Mouse (Mus musculus) forebrain, embryonic 15.5 days (tissue): ENCODE data around the gene Esyt1. TPM values are rescaled to one million over a fixed set of nuclear protein-coding genes. Genes with fewer than 3 reads are reported as not detected.
"Not testable (repeated sequence)": the region's sequence is repeated elsewhere in the genome, so short reads cannot be mapped to it uniquely, and the experiment has no call there.

Experiments
- ATAC-seq: fragments of 200-750 bp; cut with Nextera tagmentation; replicated peaks from 2 replicates; pipeline ENCODE4 v1.8.0; 2017; ENCODE audit warnings: mild to moderate bottlenecking, moderate TSS enrichment, moderate library complexity
- H3K27ac ChIP-seq: fragments of 300-500 bp; sonication (generic); replicated peaks from 2 replicates; pipeline ENCODE4 v1.5.1; 2015; ENCODE audit warnings: mild to moderate bottlenecking, inconsistent platforms
- H3K27me3 ChIP-seq: fragments of 300-500 bp; sonication (generic); 2 replicates; pipeline ENCODE4 v1.6.1; 2015; ENCODE audit warnings: inconsistent platforms
- H3K36me3 ChIP-seq: fragments of 300-500 bp; sonication (generic); 2 replicates; pipeline ENCODE4 v1.6.1; 2015; ENCODE audit warnings: mild to moderate bottlenecking, inconsistent platforms
- H3K4me1 ChIP-seq: fragments of 300-500 bp; sonication (generic); 2 replicates; pipeline ENCODE4 v1.6.1; 2015; ENCODE audit warnings: inconsistent platforms
- H3K4me2 ChIP-seq: fragments of 300-500 bp; sonication (generic); replicated peaks from 2 replicates; pipeline ENCODE4 v1.6.1; 2015; ENCODE audit warnings: mild to moderate bottlenecking, inconsistent platforms
- H3K4me3 ChIP-seq: fragments of 300-500 bp; sonication (generic); 2 replicates; pipeline ENCODE4 v1.5.1; 2015; ENCODE audit warnings: mild to moderate bottlenecking, inconsistent platforms
- H3K9ac ChIP-seq: fragments of 300-500 bp; sonication (generic); replicated peaks from 2 replicates; pipeline ENCODE4 v1.6.1; 2015; ENCODE audit warnings: mild to moderate bottlenecking, inconsistent platforms
- H3K9me3 ChIP-seq: fragments of 300-500 bp; sonication (generic); 2 replicates; pipeline ENCODE4 v1.6.1; 2016; ENCODE audit warnings: inconsistent platforms
- WGBS: fragments of 180-500 bp; shearing (Covaris S2); methylation state at CpG from one replicate; pipeline ENCODE4 v1.1.7; 2015; ENCODE audit warnings: mixed read lengths; 5-methylcytosine and 5-hydroxymethylcytosine counted together
- polyA plus RNA-seq: library from polyadenylated mRNA; unstranded; fragments of >200 nt; fragmentation: Nextera tagmentation; extraction: Ambion mirVana; gene quantifications from 2 replicates; pipeline ENCODE4 v1.2.1, GENCODE M21; 2015

Esyt1 gene
- polyA plus RNA-seq, 1 experiment from 2014 or later = 6.8 TPM

DNA sequence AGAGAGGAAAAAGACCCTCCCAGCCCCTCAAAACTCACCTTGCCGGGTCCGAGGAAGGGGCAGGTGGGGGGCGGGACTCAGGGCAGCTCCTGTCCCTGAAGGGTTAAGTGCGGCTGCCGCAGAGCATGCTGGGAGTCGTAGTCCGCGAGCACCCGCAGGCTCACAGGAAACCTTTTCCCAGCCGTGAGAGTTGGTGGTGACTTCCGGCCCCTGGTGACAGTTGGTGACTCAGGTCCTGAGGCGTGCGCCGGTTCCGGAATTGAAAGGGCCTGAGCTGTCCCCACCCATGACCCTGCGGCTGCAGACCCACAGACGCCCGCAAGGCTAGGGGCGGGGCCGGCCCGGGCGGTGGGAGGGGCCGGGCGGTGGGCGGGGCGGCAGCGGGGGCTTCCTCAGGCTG, 27.1 kb downstream of the Esyt1 start, which contains the start of gene Myl6b:
Gene Myl6b (minus strand): TSS at position 96 of the 400 bp plus-strand sequence.
- no peaks in the 10 kb centered on the region for H3K27me3 ChIP-seq
- peak; percentile 69 for ATAC-seq
- H3K36me3 ChIP-seq = no peaks in the 10 kb centered on the region
- peak within 1 kb of the TSS; percentile 75 for H3K4me2 ChIP-seq
- H3K9me3 ChIP-seq = no peaks in the 10 kb centered on the region
- WGBS = under 1% methylated on average over 27 of the region's 27 CpGs
- peaks cover 27% of the 10 kb centered on the region for H3K4me1 ChIP-seq
- H3K9ac ChIP-seq = peak within 1 kb of the TSS; percentile 55
- peak within 1 kb of the TSS; percentile 82 for H3K4me3 ChIP-seq
- peak within 1 kb of the TSS; percentile 79 for H3K27ac ChIP-seq

- Histone ChIP-seq H3K4me3 (no peak overlapping the region), H3K4me2 (no peak overlapping the region), H3K9ac (no peak overlapping the region), H3K9me3 (no peaks in the 10 kb centered on the region), H3K27ac (no peak overlapping the region), H3K36me3 (no peaks in the 10 kb centered on the region), H3K4me1 (peaks cover 34% of the 10 kb centered on the region), H3K27me3 (no peaks in the 10 kb centered on the region)
- 45% methylated on average over 6 of the region's 6 CpGs for WGBS
- no peak for ATAC-seq
These were observed 28.4 kb downstream of the Esyt1 start for GRCm38 (mm10) chr10:128497134-128497737.

GRCm38 (mm10) chr10:128496509-128497077, 29.1 kb downstream of the Esyt1 start:
- ATAC-seq = no peak
- no peaks in the 10 kb centered on the region for H3K27me3 ChIP-seq
- no peak overlapping the region for H3K4me3 ChIP-seq
- no peak overlapping the region for H3K27ac ChIP-seq
- WGBS = 23% methylated on average over 6 of the region's 6 CpGs
- H3K9ac ChIP-seq = no peak overlapping the region
- H3K9me3 ChIP-seq = no peaks in the 10 kb centered on the region
- no peak overlapping the region for H3K4me2 ChIP-seq
- H3K36me3 ChIP-seq = 0 out of 2 replicates have a peak, but pooled peaks cover 3% of the 10 kb centered on the region
- peaks cover 41% of the 10 kb centered on the region for H3K4me1 ChIP-seq

DNA sequence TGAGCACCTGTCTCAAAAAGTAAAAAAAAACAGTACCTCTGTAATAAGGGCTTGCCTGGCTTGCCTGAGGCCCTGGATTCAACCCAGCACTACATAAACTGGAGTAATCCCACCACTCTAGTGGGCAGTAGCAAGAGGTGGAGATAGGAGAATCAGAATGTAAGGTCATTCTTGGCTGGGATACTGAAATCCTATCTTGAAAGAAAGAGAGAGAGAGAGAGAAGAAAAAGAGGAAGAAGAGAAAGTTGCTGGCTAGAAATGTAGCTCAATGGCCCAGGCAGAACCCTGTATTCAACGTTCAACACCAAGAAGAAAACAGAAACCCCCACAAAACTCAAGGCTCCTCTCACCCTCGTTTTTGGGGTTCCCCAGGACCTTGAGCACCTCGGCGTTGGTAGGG, 29.8 kb downstream of the Esyt1 start:
- Histone ChIP-seq H3K4me1 (peaks cover 48% of the 10 kb centered on the region), H3K36me3 (0 out of 2 replicates have a peak, but pooled peaks cover 10% of the 10 kb centered on the region), H3K9ac (no peak overlapping the region), H3K27ac (no peak overlapping the region), H3K4me3 (no peak overlapping the region), H3K4me2 (no peak overlapping the region), H3K9me3 (no peaks in the 10 kb centered on the region), H3K27me3 (no peaks in the 10 kb centered on the region)
- ATAC-seq = no peak
- 77% methylated on average over 4 of the region's 4 CpGs for WGBS

DNA sequence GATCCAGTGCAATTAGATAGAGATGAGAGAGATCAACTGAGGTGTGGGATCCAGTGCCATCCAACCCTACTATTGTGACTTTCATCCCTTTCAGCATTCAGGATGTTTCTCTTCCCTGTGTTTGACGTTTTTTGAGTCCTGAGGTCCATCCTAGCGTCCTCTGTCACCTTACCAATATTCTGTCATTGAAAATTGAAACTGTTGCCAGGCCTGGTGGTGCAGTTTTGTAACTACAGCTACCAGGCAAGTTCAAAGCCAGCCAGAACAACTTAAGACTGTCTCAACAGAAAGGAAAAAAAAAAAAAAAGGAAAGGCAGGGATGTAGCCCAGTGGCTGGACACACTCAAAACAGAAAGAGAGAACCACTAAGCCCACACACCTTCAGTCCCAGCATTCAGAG, 30.4 kb downstream of the Esyt1 start:
- no peak for ATAC-seq
- peak overlapping the region; percentile 74; the same call in 1 of the 2 replicates for H3K4me3 ChIP-seq
- no peaks in the 10 kb centered on the region for H3K27me3 ChIP-seq
- H3K9ac ChIP-seq = no peak overlapping the region
- WGBS = 82% methylated on average over 2 of the region's 2 CpGs
- no peaks in the 10 kb centered on the region for H3K9me3 ChIP-seq
- H3K36me3 ChIP-seq = peaks cover 15% of the 10 kb centered on the region
- peaks cover 50% of the 10 kb centered on the region for H3K4me1 ChIP-seq
- H3K27ac ChIP-seq = no peak overlapping the region
- H3K4me2 ChIP-seq = no peak overlapping the region

- H3K4me1 ChIP-seq = peaks cover 50% of the 10 kb centered on the region
- H3K9me3 ChIP-seq = no peaks in the 10 kb centered on the region
- 61% methylated on average over 11 of the region's 11 CpGs for WGBS
- ATAC-seq = no peak
- peak overlapping the region; percentile 74 for H3K4me3 ChIP-seq
- no peaks in the 10 kb centered on the region for H3K27me3 ChIP-seq
- H3K4me2 ChIP-seq = peak overlapping the region; percentile 72
- peak overlapping the region; percentile 95 for H3K27ac ChIP-seq
- H3K36me3 ChIP-seq = peaks cover 20% of the 10 kb centered on the region
- peak overlapping the region; percentile 60 for H3K9ac ChIP-seq
These were observed 30.9 kb downstream of the Esyt1 start for GRCm38 (mm10) chr10:128494667-128495245.

GRCm38 (mm10) chr10:128493695-128494666, 31.7 kb downstream of the Esyt1 start, which contains the start of gene Myl6:
Gene Myl6 (minus strand): TSS chr10:128494145.
- peaks cover 44% of the 10 kb centered on the region for H3K4me1 ChIP-seq
- H3K4me3 ChIP-seq = peak within 1 kb of the TSS; percentile 74
- H3K4me2 ChIP-seq = peak within 1 kb of the TSS; percentile 72
- H3K9ac ChIP-seq = peak within 1 kb of the TSS; percentile 86
- H3K9me3 ChIP-seq = no peaks in the 10 kb centered on the region
- H3K27ac ChIP-seq = peak within 1 kb of the TSS; percentile 95
- peak; percentile 92 for ATAC-seq
- no peaks in the 10 kb centered on the region for H3K27me3 ChIP-seq
- H3K36me3 ChIP-seq = peaks cover 26% of the 10 kb centered on the region
- under 1% methylated on average over 39 of the region's 45 CpGs for WGBS

- WGBS = under 1% methylated on average over 12 of the region's 12 CpGs
- Histone ChIP-seq H3K36me3 (peaks cover 33% of the 10 kb centered on the region), H3K27me3 (no peaks in the 10 kb centered on the region), H3K9ac (peak overlapping the region; percentile 86), H3K4me2 (peak overlapping the region; percentile 72), H3K4me1 (peaks cover 42% of the 10 kb centered on the region), H3K27ac (peak overlapping the region; percentile 95), H3K4me3 (peak overlapping the region; percentile 74), H3K9me3 (no peaks in the 10 kb centered on the region)
- no peak; the same call in 1 of the 2 replicates for ATAC-seq
These were observed 32.4 kb downstream of the Esyt1 start for GRCm38 (mm10) chr10:128493319-128493694.

DNA sequence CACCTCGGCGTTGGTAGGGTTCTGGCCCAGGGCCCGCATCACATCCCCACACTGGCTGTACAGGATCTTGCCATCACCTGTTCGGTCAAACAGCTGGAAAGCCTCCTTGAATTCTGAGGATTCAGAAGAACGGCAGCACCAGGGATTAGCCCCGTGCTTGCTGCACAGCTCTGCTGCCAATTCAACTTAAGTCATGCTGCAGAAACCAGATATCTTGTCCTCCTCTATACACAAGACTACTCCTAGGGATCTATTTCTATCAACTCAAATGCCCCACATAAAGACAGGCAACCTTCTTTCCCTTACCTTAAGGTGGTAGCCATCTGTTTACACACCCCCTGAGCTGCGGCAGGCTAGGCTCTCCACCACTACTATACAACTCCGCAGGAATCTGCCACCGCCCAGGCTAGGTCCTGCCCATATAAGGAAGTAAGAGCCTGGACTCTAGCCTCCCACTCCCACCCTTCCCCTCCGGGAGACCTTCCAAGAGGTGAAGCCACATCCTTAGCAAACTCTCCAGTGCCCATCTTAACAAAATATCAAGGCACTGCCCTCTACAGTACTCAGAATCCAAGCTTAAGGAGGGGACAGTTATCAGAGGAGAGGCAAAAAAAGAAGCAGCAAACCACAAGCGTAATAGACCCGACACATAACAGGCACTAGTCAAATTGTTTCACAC, 32.9 kb downstream of the Esyt1 start:
- Histone ChIP-seq H3K9me3 (no peaks in the 10 kb centered on the region), H3K4me2 (peak overlapping the region; percentile 72), H3K36me3 (peaks cover 39% of the 10 kb centered on the region), H3K4me1 (peaks cover 37% of the 10 kb centered on the region), H3K27me3 (no peaks in the 10 kb centered on the region), H3K9ac (peak overlapping the region; percentile 86), H3K4me3 (peak overlapping the region; percentile 74), H3K27ac (peak overlapping the region; percentile 95)
- 31% methylated on average over 12 of the region's 12 CpGs for WGBS
- 0 out of 2 replicates have a peak, but pooled peaks have one; percentile 7 for ATAC-seq

DNA sequence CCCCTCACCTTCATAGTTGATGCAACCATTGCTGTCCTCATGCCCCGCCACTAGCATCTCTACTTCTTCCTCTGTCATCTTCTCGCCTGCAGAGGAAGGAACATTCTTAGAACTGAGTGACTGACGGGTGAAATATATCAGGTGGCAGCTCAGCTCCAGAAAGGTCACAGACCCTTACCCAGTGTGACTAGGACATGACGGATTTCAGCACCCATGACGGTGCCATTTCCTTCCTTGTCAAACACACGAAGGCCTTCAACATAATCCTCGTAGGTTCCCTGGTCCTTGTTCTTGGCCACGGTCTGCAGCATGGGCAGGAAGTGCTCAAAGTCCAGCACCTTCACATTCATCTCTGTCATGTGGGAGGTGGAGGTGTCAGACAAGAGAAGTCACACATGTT, 33.6 kb downstream of the Esyt1 start:
- H3K27me3 ChIP-seq, H3K27ac ChIP-seq, H3K9me3 ChIP-seq, ATAC-seq: not testable (repeated sequence)
- H3K4me1 ChIP-seq = peaks cover 34% of the 10 kb centered on the region
- peaks cover 46% of the 10 kb centered on the region for H3K36me3 ChIP-seq
- H3K4me2 ChIP-seq = peak overlapping the region; percentile 72
- peak overlapping the region; percentile 86; the same call in 1 of the 2 replicates for H3K9ac ChIP-seq
- H3K4me3 ChIP-seq = peak overlapping the region; percentile 74
- 81% methylated on average over 8 of the region's 8 CpGs for WGBS

- H3K4me3 ChIP-seq = no peak overlapping the region
- peak overlapping the region; percentile 31; the same call in 1 of the 2 replicates for H3K27ac ChIP-seq
- peaks cover 51% of the 10 kb centered on the region for H3K36me3 ChIP-seq
- WGBS = 77% methylated on average over 6 of the region's 6 CpGs
- H3K9ac ChIP-seq = 0 out of 2 replicates have a peak overlapping the region, but pooled peaks have one; percentile 1
- ATAC-seq = no peak
- no peaks in the 10 kb centered on the region for H3K9me3 ChIP-seq
- peaks cover 33% of the 10 kb centered on the region for H3K4me1 ChIP-seq
- H3K27me3 ChIP-seq = no peaks in the 10 kb centered on the region
- H3K4me2 ChIP-seq = peak overlapping the region; percentile 72; the same call in 1 of the 2 replicates
These were observed 34.2 kb downstream of the Esyt1 start for GRCm38 (mm10) chr10:128491495-128491894.
